Mouse (Mus musculus): ENCODE data around the gene Rpl10a. TPM values are rescaled to one million over a fixed set of nuclear protein-coding genes. Genes with fewer than 3 reads are reported as not detected.
"Not testable (repeated sequence)": the region's sequence is repeated elsewhere in the genome, so short reads cannot be mapped to it uniquely, and the experiment has no call there.

Rpl10a gene
- polyA plus RNA-seq, 1 experiment from 2014 or later: 366 TPM

DNA sequence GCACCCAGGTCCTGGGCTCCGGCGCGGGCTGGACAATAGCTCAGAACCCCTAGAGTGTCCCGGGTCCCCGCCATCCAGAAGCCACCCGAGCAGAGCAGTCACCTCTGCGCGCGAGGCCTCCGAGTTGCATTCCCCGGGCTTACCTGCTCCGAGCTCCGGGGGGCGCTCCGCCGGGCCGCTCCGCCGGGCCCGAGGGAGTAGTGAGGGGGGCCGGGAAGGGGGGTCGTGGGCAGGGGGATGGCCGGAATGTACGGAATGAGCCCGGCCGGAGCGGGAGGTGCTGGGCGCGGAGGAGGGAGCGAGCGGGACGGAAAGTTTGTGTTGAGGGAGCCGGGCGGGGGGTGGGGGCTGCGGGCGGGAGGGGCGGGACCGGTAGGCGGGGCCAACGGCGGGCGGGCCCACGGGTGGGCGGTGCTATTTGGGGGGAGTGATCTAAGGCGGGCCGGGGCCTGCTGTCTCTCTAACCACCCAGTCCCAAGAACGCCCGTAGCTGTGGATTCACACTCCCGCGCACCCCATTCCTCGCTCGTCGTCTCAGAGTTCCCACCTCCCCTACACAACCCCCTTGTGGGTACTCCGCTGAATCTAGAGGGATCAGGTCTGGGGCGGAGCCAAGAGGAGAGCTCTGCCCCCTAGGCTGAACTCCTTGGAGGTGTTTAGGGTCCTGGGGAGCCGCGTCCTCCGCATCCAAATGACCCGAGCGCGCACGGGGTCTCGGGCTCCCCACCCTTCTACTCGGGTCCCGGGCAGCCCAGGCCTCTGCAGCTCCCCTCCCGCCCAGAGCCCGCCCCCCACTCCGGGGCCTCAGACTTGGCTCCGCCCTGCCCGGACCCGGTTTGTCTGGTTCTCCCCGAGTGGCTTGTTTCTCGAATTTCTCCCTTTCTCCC, 22.4 kb downstream of the Rpl10a start, which contains the start of gene Tead3:
Gene Tead3, minus strand, starts transcription at position 352 of the 887 bp plus-strand sequence.
- under 1% methylated on average over 60 of the region's 73 CpGs for WGBS
- H3K36me3 ChIP-seq: no peaks in the 10 kb centered on the region
- H3K4me3 ChIP-seq: peak within 1 kb of the TSS; percentile 57
- peaks cover 73% of the 10 kb centered on the region for H3K27me3 ChIP-seq
- peak within 1 kb of the TSS; percentile 62 for H3K27ac ChIP-seq
- peaks cover 43% of the 10 kb centered on the region for H3K4me1 ChIP-seq (replicated peaks)
- H3K4me2 ChIP-seq: peak within 1 kb of the TSS; percentile 84
- ATAC-seq (ENCODE audit: low FRiP score): peak; percentile 69
- peak within 1 kb of the TSS; percentile 78 for H3K9ac ChIP-seq
- no peaks in the 10 kb centered on the region for H3K9me3 ChIP-seq

DNA sequence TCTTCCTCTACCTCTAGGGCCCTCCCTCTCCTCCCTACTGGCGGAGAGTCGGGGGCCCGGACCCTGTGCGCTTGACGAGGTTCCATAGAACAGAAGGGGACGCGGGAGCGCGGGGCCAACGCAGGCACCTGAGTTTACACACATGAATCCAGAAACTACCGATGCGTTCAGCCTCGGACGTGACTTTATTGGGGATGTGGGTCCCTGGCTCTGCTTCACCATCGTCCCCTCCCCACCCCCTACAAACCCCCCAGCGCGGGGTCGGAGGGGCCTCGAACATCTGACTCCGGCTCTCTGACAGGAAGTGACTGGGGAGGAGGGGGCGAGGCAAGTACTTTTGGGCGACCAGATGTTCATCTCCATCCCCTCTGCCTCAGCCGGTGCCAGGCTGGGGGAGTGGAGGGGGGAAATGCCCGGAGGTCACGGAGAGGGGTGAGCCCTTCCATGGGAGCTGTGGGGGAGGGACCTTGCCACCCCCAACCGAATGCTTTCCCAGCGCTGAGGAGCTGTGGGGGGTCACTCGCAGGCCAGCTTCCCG, 23.2 kb downstream of the Rpl10a start:
- Histone ChIP-seq H3K4me1 (replicated peaks) (peaks cover 37% of the 10 kb centered on the region), H3K36me3 (no peaks in the 10 kb centered on the region), H3K27me3 (peaks cover 66% of the 10 kb centered on the region), H3K27ac (peak overlapping the region; percentile 62; the same call in 1 of the 2 replicates), H3K9me3 (no peaks in the 10 kb centered on the region), H3K4me2 (peak overlapping the region; percentile 84), H3K4me3 (peak overlapping the region; percentile 57), H3K9ac (peak overlapping the region; percentile 65)
- WGBS: 1% methylated on average over 29 of the region's 29 CpGs
- peak; percentile 26; the same call in 1 of the 2 replicates for ATAC-seq (ENCODE audit: low FRiP score)

GRCm38 (mm10) chr17:28352018-28352417, 23.7 kb downstream of the Rpl10a start:
- no peak for ATAC-seq (ENCODE audit: low FRiP score)
- Histone ChIP-seq H3K4me3 (no peak overlapping the region), H3K27me3 (peaks cover 62% of the 10 kb centered on the region), H3K36me3 (no peaks in the 10 kb centered on the region), H3K9ac (no peak overlapping the region), H3K4me2 (no peak overlapping the region; the same call in 1 of the 2 replicates), H3K4me1 (replicated peaks) (peaks cover 37% of the 10 kb centered on the region), H3K9me3 (no peaks in the 10 kb centered on the region), H3K27ac (no peak overlapping the region)
- WGBS: 10% methylated on average over 11 of the region's 11 CpGs

- WGBS: 90% methylated on average over 12 of the region's 12 CpGs
- Histone ChIP-seq H3K4me3 (no peak overlapping the region), H3K27me3 (peaks cover 67% of the 10 kb centered on the region), H3K4me2 (no peak overlapping the region), H3K4me1 (replicated peaks) (peaks cover 8% of the 10 kb centered on the region), H3K27ac (no peak overlapping the region), H3K36me3 (no peaks in the 10 kb centered on the region), H3K9ac (no peak overlapping the region), H3K9me3 (no peaks in the 10 kb centered on the region)
- no peak for ATAC-seq (ENCODE audit: low FRiP score)
Observed at GRCm38 (mm10) chr17:28355871-28356270, 27.6 kb downstream of the Rpl10a start.

- not testable (repeated sequence) for H3K27ac ChIP-seq; H3K9me3 ChIP-seq; ATAC-seq (ENCODE audit: low FRiP score); H3K36me3 ChIP-seq; H3K4me3 ChIP-seq; H3K9ac ChIP-seq; H3K4me2 ChIP-seq
- Histone ChIP-seq H3K4me1 (replicated peaks) (peaks cover 17% of the 10 kb centered on the region), H3K27me3 (peaks cover 67% of the 10 kb centered on the region)
- 16% methylated on average over 21 of the region's 24 CpGs for WGBS
Observed at GRCm38 (mm10) chr17:28358576-28359261, 30.4 kb downstream of the Rpl10a start.

DNA sequence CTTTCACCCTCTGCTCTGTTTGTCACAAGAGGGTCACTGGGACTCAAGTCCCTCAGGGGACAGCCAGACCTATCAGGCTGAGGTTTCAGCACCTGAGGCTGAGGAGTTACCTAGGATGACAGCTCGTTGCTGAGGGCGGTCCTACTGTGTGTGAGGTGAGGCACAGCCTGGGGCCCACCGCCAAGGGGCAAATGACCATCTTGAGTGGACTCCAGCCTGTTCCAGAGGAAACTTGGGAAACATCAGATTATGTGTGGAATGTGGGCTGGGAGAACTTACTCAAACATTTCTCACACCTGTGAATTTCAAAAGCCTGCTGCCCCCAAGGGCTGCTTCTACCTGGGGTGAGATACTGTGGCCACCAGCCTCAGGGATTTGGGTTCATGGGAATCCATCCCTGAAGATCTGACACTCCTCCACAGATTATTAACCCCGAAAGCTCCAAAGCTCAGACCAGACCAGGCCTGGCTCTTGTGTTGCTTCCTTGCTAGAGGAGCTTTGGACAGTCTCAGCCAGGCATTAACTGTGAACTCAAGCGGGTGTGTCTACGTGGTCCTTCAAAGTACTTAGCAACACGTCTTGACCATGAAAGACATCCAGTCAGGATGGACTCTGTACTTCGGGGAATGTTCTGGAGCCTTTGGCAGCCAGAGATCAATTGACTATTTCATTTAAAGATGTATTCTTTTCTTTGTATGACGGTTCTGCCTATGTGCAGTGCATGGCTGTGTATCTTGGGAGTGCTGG, 32.4 kb downstream of the Rpl10a start:
- Histone ChIP-seq H3K9ac (no peak overlapping the region), H3K4me1 (replicated peaks) (peaks cover 27% of the 10 kb centered on the region), H3K4me2 (no peak overlapping the region), H3K4me3 (no peak overlapping the region), H3K36me3 (no peaks in the 10 kb centered on the region), H3K9me3 (no peaks in the 10 kb centered on the region), H3K27me3 (peaks cover 83% of the 10 kb centered on the region), H3K27ac (no peak overlapping the region)
- ATAC-seq (ENCODE audit: low FRiP score): no peak
- WGBS: 80% methylated on average over 9 of the region's 9 CpGs

- WGBS: 32% methylated on average over 11 of the region's 11 CpGs
- peak overlapping the region; percentile 58; the same call in 1 of the 2 replicates for H3K9ac ChIP-seq
- no peaks in the 10 kb centered on the region for H3K36me3 ChIP-seq
- peak overlapping the region; percentile 36 for H3K4me3 ChIP-seq
- H3K4me2 ChIP-seq: peak overlapping the region; percentile 57
- ATAC-seq (ENCODE audit: low FRiP score): no peak
- peaks cover 27% of the 10 kb centered on the region for H3K4me1 ChIP-seq (replicated peaks)
- H3K9me3 ChIP-seq: no peaks in the 10 kb centered on the region
- peaks cover 88% of the 10 kb centered on the region for H3K27me3 ChIP-seq
- H3K27ac ChIP-seq: no peak overlapping the region
Observed at GRCm38 (mm10) chr17:28361921-28362652, 33.8 kb downstream of the Rpl10a start.

DNA sequence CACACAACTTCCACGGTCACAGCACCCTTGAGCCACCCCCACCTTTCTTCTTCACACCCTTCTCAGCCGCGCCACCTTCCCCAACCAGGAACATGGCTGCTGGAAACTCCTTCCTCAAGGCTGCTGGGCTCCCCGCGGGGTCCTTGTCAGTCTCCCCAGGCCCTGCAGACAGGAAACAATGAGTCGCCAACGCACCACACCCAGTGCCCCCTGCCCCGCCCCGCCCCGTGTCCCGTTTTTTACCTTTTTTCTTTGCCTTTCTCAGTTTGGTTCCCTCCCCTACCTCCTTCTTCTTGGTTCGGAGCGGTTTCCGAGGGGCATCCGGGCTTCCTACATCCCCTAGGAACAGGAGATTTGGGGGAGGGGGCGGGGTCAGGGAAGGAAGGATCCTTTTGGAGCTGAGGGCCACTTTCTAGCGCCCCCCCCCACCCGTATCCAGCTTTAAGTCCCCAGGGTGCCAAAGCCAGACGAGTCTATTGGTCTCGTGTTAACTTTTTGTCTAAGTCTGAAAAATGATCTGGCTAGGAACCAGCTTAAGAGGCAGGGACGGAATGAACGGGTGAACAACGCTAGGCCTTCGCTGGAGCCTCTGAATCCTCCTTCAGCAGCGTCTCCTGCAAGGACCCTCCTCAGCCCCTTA, 34.5 kb downstream of the Rpl10a start:
- H3K9ac ChIP-seq: peak overlapping the region; percentile 58; the same call in 1 of the 2 replicates
- H3K27ac ChIP-seq: no peak overlapping the region
- H3K4me1 ChIP-seq (replicated peaks): peaks cover 27% of the 10 kb centered on the region
- ATAC-seq (ENCODE audit: low FRiP score): no peak
- peak overlapping the region; percentile 57 for H3K4me2 ChIP-seq
- H3K36me3 ChIP-seq: no peaks in the 10 kb centered on the region
- no peaks in the 10 kb centered on the region for H3K9me3 ChIP-seq
- H3K27me3 ChIP-seq: peaks cover 86% of the 10 kb centered on the region
- peak overlapping the region; percentile 36 for H3K4me3 ChIP-seq
- 1% methylated on average over 25 of the region's 25 CpGs for WGBS

- H3K27me3 ChIP-seq: peaks cover 80% of the 10 kb centered on the region
- H3K4me2 ChIP-seq: peak overlapping the region; percentile 57
- H3K4me3 ChIP-seq: no peak overlapping the region
- H3K4me1 ChIP-seq (replicated peaks): peaks cover 27% of the 10 kb centered on the region
- no peaks in the 10 kb centered on the region for H3K36me3 ChIP-seq
- no peaks in the 10 kb centered on the region for H3K9me3 ChIP-seq
- no peak for ATAC-seq (ENCODE audit: low FRiP score)
- WGBS: 11% methylated on average over 6 of the region's 6 CpGs
- H3K9ac ChIP-seq: peak overlapping the region; percentile 58; the same call in 1 of the 2 replicates
- H3K27ac ChIP-seq: no peak overlapping the region
Observed at GRCm38 (mm10) chr17:28363507-28363906, 35.2 kb downstream of the Rpl10a start.

DNA sequence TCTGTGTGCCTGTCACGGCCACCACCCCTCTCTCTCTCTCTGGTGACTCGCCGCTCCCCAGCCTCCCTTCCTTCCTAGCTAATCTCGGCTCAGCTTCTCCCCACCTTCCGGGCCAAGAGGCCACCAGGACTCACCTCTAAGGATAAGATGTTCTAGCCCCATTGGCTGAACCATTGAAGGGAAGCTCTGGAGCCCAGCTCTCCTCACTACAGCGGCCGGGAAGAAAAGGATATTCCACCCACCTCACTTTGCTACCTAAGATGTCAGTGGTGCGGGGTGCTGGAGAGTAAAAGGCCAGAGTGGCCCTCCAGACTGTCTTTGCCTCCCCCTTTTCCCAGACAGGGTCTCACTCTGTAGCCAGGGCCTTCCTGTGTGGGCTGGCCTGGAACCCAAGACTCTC, 36.9 kb downstream of the Rpl10a start, which contains the start of gene Tulp1:
Gene Tulp1, minus strand, starts transcription at position 101 of the 400 bp plus-strand sequence.
- Histone ChIP-seq H3K4me2 (peak within 1 kb of the TSS; percentile 41), H3K4me3 (peak within 1 kb of the TSS; percentile 22), H3K4me1 (replicated peaks) (peaks cover 27% of the 10 kb centered on the region), H3K27me3 (peaks cover 64% of the 10 kb centered on the region), H3K36me3 (no peaks in the 10 kb centered on the region), H3K9me3 (no peaks in the 10 kb centered on the region), H3K27ac (no peak within 1 kb of the TSS), H3K9ac (peak within 1 kb of the TSS; percentile 49)
- 34% methylated on average over 8 of the region's 8 CpGs for WGBS
- ATAC-seq (ENCODE audit: low FRiP score): no peak

- ATAC-seq (ENCODE audit: low FRiP score): no peak
- H3K4me3 ChIP-seq: no peak overlapping the region
- H3K4me2 ChIP-seq: no peak overlapping the region
- H3K27me3 ChIP-seq: peaks cover 36% of the 10 kb centered on the region
- no peak overlapping the region for H3K9ac ChIP-seq
- H3K9me3 ChIP-seq: no peaks in the 10 kb centered on the region
- H3K4me1 ChIP-seq (replicated peaks): peaks cover 13% of the 10 kb centered on the region
- no peaks in the 10 kb centered on the region for H3K36me3 ChIP-seq
- no peak overlapping the region for H3K27ac ChIP-seq
- WGBS: 7% methylated on average over 13 of the region's 13 CpGs
Observed at GRCm38 (mm10) chr17:28368449-28368848, 40.2 kb downstream of the Rpl10a start.
